Mouse (Mus musculus) olfactory bulb, adult 2 months (tissue): ENCODE results near the gene Dpp4.

Experiments
- CTCF ChIP-seq: fragments of 200-500 bp; IDR thresholded peaks from 2 replicates; pipeline ENCODE4 v1.5.1; 2012; ENCODE audit warnings: low read depth, mild to moderate bottlenecking, low read length, moderate library complexity; ENCODE audit not compliant: insufficient read depth
- POLR2A ChIP-seq: fragments of 200-500 bp; IDR thresholded peaks from 2 replicates; pipeline ENCODE4 v1.6.1; 2012; ENCODE audit warnings: mild to moderate bottlenecking, low read depth, low read length, moderate library complexity; ENCODE audit not compliant: insufficient read depth

DNA sequence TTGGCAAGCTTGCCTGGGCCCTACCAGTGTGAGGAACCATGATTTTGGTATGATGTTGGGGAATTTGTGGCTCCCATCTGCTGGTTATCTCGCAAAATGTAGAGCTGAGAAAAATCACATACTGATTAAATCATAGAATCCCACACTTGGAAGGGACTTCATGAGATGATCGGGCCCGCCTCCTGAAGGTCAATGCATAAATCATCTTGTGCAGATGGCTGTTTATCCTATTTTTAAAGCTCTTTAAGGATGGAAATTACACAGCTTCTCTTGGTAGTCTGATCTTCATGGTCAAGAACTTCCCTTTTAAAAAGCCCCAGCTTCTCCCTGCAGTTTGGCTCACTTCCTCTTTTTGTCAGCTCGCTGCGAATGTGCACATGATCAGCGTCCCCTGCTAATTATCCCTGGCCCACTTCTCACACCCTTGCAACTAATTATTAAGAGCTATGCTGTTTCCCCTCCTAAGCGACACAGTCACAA, 48.2 kb upstream of the Dpp4 start:
- TF ChIP-seq CTCF = no peak
- no peak for TF ChIP-seq POLR2A
